Mouse (Mus musculus): Measurements from ENCODE around the gene Exoc3l4.

Exoc3l4 gene

GRCm38 (mm10) chr12:111411631-111412355, 5.0 kb upstream of the Exoc3l4 start:
- CTCF ChIA-PET, result no interaction called here

DNA sequence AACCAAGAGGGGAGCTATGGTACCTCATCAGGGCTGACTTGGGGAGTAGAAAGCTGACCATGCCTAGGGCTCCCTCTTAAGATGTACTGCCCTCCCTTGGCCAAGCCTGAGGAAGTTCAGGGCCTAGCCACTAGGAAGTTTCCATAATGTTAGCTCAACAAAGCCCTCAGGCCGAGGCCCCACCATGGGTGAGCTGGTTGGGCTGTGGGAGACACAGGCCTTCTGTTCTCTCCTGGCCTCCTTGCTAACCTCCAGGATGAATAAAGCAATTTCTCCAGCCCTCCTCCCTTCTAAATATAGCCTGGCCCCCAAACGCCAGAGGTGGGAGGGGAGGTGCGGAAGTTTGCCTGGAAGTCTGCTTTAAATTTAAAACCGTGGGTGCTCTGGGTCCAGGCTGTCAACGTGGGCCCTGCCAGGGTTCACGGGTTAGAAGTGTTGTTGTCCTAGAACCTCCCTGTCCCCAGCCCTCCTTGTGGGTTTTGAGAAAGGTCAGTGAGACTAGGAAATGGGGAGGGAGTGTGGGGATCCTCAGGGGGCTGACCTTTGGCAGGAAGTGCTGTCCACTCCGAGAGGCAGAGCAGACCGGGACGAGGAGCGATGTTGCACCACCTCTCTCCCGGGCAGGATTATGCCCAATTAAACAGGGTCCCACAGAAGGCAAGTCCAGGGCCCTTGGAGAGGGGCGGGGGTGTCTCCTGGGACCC, 4.1 kb upstream of the Exoc3l4 start:
- CTCF ChIA-PET, result no interaction called here

DNA sequence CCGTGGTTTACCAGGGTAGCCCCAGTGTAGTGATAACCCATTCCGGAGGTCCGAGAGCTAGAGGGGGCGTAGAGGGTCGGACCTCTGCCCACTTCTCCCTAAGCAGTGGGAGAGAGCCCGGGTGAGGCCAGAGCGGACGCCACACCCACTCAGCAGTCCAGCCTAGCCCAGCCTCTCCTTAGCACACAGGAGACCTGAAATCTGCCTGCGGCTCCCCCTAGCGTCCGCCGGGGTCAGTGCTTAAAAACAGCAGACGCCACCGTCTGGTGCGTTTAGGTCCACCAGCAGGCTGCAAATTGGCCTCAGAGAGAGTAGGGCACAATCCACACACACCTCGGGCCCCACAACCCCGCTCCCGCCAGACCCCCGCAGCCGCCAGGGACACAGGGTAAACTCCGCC, 3.5 kb upstream of the Exoc3l4 start:
- CTCF ChIA-PET, result no interaction called here

GRCm38 (mm10) chr12:111419918-111420317, 3.1 kb downstream of the Exoc3l4 start:
- CTCF ChIA-PET, result no interaction called here

DNA sequence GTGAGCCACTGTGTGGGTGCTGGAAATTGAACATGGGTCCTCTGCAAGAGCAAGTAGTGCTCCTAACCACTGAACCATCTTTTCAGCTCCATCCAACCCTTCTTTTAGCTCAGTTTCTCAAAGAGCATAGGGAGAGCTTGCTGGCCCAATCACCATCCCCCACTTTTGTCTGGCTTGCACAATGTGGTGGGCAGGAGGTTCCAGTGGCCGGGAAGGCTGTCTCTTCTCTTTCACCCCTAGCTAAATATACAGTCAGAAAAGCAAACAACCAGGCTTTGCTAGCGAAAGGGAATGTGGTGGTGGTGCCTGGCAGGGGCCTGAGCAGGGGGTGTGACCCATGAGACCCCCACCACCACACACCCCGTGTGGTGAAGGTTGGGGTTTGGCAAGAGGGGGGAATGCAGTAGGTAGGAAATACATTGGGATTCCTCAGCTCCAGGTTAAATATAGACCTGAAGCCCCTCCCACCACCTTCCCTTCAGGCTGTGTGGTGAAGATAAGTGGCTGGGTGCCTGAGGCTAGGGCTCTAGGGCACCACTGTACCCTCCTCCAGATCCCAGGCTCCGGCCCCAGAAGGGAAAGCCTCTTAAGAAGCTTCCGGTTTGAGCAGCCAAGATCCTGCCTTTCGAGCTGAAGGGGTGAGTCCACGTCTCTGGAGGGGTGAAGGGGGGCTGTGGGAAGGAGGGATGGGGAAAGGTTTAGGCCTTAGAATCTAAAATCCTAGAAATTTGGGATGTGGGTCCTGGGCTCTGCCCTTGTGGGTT, 4.3 kb downstream of the Exoc3l4 start:
- CTCF ChIA-PET, result no interaction called here

DNA sequence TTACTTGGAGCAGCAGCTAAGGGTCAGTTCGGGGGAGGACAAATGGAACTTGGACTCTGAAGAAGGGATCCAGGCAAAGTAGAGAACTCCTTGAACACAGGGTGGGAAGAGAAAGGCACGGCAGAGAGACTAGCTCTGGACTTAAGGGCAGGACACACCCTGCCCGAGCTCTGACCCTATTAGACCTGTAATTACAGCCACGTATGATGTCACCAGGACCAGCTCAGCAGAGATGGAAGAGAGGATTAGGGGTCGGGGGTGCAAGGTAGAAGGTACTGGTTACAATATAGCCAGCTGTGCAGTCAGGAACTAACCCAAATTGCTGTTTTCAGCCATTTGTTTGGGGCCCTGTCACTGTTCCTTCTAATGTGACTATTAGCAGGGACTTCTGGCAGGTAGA, 6.0 kb downstream of the Exoc3l4 start:
- CTCF ChIA-PET, result no interaction called here

- CTCF ChIA-PET, result no interaction called here
These were observed 6.8 kb downstream of the Exoc3l4 start for GRCm38 (mm10) chr12:111423570-111424129.

DNA sequence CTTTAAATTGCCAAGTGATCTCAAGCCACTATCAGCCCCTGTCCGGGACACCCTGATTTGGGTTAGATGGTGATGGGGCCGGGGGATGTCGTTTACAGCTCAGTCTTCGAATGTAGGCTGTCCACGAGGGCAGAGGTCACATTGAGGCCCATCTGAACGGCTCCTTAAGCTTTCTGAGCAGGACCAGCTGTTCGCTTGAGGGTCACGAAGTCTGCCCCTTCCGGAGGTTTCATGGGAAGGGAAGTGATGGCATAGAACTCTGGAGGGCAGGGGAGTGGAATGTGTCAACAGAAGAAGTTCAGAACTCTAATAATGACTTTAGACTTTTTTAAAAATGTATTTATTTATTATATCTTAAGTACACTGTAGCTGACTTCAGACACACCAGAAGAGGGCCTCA, 7.7 kb downstream of the Exoc3l4 start:
- CTCF ChIA-PET, result interaction anchor here (0.6 kb wide), 1 partner anchor 704 kb away, joined by 4 read pairs; no protein-coding TSS in a partner anchor

- CTCF ChIA-PET, result interaction anchor here (0.6 kb wide), 2 partner anchors 10 to 43 kb away, joined by 3 to 11 read pairs; no protein-coding TSS in a partner anchor
These were observed 8.4 kb downstream of the Exoc3l4 start for GRCm38 (mm10) chr12:111425258-111425657.

DNA sequence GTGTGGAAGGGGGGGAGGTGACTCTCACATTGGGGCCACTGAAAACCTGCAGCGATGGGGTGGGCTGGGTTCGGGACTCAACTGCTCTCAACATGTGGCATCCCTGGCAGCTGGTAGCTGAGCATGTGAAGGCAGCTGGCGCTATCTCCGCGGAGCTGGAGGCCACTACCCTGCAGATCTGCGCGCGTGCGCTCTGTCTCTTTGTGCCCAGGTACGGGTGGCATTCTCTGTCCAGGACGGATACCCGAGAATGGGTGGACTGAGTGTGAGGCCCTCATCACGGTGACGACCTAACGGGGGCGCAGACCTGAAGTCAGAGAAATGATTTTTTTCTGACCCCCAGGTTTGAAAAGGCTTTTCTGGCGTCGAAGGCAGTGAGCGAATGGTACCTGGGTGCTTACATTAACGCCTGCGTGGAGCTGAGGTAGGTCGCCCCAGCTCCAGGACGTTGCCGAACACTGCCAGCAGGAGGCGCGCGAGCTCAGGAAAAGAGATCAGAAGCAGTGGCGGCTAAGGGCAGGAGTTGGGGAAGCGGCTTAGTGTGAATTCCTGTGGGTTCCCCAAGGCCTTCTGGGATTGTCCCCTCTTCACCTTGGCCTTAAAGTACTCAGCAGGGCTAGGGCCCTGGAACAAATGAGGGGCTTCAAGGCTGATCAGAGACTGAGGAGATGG, 9.1 kb downstream of the Exoc3l4 start:
- CTCF ChIA-PET, result interaction anchor here (0.6 kb wide), 2 partner anchors 10 to 43 kb away, joined by 3 to 11 read pairs; no protein-coding TSS in a partner anchor

GRCm38 (mm10) chr12:111427438-111428113, 10.8 kb downstream of the Exoc3l4 start:
- CTCF ChIA-PET, result no interaction called here

DNA sequence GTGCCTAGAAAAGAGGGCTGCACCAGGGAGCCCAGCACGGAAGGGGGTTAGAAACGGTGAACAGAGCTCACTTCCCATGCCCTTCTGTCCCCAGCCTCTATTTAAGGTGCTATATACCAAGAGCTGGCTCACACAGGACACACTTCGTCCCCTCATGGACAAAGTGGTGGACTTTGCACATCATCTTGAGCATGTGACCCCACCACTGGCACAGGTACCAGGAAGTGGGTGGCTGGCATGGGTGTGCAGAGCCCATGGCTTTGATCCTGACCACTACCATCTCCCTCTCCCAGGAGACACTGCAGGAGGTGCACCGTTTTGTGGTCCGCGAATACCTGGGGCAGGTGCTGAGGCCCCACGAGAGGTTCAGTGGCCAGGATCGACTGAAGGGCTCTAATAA, 11.5 kb downstream of the Exoc3l4 start:
- CTCF ChIA-PET, result no interaction called here

DNA sequence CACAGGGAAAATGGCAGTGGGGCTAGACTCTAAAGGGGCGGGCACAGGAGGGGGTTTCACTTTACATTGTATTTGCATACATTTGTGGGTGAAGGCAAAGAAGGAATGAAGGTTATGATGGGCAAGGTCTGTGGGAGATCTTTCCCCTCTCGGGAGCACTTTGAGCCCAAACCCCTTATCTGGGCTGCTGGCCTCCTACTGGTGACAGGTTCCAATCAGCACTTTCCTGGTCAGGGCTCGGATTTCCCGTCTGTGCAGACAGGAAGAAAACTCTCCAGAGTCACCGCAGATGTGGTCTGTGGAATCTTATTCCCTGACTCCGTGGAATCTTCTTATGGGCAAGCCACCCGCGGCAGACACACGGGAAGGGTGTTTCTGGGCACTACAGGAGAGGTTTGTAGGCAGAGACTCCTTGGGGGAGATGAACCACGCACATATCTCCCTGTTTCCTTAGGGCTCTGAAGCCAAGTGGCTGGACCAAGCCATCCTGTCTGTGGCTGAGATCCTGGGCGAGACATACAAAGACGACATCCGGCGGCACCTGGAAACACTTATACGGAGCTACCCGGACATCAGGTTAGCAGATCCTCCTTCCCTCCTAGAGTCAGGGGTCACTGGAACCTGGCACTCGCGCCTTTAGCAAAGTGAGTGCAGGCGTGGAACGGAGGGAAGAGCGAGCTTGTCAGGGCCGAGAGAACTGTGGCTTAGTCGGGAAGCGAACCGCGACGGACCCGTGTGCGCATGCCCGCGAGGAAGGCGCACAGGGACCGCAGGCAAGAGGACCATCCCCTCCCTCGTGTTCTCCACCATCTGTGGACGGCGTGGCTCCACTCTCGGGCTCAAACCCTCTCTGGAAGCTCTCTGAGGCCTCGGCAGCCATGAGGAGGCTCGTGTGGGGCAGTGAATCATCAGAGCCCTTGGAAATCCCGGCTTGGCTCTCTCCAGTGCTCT, 12.4 kb downstream of the Exoc3l4 start:
- CTCF ChIA-PET, result no interaction called here

DNA sequence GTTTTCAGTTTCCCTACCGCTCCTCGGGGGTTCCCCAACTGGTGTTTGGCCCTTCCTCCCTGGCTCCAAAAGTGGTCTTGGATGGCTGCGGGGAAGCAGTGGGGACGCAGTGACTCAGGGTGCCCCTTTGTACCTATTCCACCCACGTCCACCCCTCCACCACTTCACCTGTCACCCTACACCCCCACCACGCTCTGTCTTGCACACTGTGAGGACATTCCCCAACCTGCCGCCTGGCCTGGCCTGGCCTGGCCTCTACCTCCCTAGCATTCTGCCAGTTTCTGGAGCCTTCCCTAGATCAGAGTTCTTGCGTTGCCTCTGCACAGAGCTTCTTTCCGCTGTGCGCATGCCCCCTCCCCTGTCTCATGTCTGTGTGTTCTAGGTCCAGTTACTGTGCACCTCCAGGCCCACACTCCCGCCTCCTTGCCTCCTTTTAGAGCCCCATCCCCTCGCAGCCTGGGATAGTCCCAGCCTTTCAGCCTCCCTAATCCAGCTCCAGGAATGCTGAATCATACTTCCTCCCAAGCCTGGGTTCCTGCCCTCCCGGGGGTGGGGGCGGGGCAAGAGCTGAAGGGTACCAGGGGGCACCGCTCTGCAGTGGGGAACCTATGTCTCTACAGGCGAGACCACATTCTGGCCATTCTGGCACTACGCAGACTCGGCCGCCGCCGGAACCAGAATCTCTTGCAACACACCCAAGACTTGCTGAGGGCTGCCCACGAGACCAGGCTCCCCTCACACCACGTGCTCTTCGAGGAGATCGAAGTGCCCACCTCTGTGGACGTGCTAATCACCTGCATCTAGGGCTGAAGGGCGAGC, 13.4 kb downstream of the Exoc3l4 start:
- CTCF ChIA-PET, result no interaction called here

DNA sequence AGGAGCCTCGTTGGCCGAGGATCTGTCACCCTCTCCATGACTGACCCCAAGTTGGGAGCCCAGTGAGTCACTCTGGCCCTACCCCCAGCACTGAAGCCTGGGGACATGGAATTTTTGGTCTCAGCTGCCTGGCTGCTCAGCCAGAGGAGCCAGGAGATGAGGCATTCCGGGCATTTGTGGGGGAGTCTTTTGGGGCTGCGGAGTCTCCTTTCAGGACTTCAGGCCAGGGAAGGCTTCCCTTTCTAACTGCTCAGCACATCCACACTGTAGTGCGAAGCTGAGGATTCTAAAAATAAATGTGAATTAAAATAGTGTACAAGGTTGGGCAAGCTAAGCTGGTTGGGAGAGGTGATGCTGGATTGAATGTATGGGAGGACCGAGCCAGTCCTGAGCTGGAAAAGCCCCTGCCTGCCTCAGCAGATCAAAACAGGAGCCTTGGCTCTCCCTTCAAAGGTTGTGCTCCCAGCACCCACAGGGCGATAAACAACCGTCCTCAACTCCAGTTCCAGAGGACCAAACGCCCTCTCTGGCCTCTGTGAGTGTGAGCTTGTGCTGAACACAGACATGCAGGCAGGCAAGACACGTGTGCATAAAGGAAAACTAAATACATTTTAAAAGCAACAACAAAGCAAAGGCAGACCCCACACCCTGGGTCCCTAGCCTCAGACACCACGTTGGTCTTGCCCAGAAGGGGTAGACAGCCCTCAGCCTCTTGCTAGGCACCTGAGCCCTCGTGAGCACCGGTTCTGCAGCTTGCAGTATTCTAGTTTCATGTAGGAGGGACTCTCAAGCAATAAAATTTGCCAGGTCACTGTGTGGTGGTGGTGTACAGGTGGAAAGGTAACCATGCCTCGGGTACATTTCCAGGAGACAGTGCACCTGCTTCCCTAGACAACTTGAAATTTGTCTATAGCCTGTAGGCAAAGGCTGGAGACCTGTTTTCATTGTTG, 14.3 kb downstream of the Exoc3l4 start:
- CTCF ChIA-PET, result no interaction called here

DNA sequence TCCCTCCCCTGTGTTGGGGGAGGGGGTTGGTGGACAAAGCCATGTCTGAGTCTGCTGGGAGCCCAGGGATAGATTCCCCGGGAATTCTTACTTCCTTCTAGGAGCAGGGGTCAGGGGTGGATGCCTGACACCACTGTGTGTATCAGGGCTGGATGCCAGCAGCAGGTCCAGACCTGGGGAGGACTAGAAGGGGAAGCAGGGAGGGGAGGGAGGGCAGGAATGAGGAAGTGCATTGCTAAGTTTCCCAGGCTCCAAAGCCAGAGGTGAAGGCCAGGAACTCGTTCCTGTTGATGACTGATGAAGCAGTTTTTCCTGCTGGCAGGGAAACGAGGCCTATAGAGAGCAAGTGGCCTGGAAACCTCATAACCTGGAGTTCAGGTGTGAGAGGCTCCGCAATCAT, 15.3 kb downstream of the Exoc3l4 start:
- CTCF ChIA-PET, result no interaction called here

DNA sequence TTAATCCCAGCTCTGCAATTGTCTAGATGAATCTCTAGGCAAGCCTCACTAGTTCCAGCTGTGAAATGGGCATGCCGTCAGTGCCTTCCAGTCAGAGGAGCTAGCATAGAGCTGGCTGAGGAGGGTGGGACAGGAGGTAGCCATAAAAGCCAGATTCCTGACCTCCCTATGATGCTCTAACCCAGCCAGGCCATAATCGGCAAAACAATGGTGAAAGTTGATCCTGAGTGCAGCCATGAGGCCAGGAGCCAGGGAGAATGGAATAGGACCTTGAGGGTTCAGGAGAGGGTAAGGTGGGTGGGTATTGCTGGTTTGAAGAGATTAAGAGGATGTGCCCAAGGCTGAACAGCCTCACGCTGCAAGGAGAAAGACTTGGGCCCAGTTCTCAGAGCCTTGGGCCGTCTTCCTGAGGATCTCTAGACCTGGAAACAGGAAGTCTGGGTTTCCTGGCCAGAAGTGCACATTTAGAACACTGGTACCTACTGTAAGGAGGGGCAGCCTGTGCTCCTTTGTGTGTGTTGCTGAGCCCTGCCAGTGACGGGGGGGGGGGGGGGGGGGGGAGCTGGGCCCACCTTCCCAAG, 16.0 kb downstream of the Exoc3l4 start:
- CTCF ChIA-PET, result no interaction called here

Measured in spleen, embryonic (tissue).